Mouse (Mus musculus) embryo, embryonic 11 days (tissue): ENCODE measurements at regions not wholly inside any gene's neighbourhood (a gene's known extent, or its start where the extent isn't known, plus 50 kb on each side); places are given as distances from the start of the nearest gene placed in this dataset.
"Not testable (repeated sequence)": the region's sequence is repeated elsewhere in the genome, so short reads cannot be mapped to it uniquely, and the experiment has no call there.

ENCODE experiments used
- DNase-seq: peaks from one replicate; pipeline ENCODE4 v3.0.0-alpha.2; 2015

GRCm38 (mm10) chr8:19976461-19976860 is 73.3 kb downstream of the Gm31371 start:
- not testable (repeated sequence) for DNase-seq

- DNase-seq = peak; percentile 86
Observed at GRCm38 (mm10) chr8:19979536-19980345, 76.5 kb downstream of the Gm31371 start.

GRCm38 (mm10) chr8:19980346-19980726 is 77.1 kb downstream of the Gm31371 start:
- peak; percentile 32 for DNase-seq

GRCm38 (mm10) chr8:20008106-20008505 is 104.9 kb downstream of the Gm31371 start:
- DNase-seq = not testable (repeated sequence)

- peak; percentile 2 for DNase-seq
Observed at GRCm38 (mm10) chr8:20010947-20011346, 107.8 kb downstream of the Gm31371 start.

GRCm38 (mm10) chr8:20013278-20013677 is 110.1 kb downstream of the Gm31371 start:
- not testable (repeated sequence) for DNase-seq

- not testable (repeated sequence) for DNase-seq
Observed at GRCm38 (mm10) chr8:20014451-20015130, 111.4 kb downstream of the Gm31371 start.

GRCm38 (mm10) chr8:20015411-20016081 is 112.4 kb downstream of the Gm31371 start:
- DNase-seq = not testable (repeated sequence)

- not testable (repeated sequence) for DNase-seq
Observed at GRCm38 (mm10) chr8:20016082-20016840, 113.1 kb downstream of the Gm31371 start.

- DNase-seq = not testable (repeated sequence)
Observed at GRCm38 (mm10) chr8:20025521-20025920, 122.3 kb downstream of the Gm31371 start.

- DNase-seq = not testable (repeated sequence)
Observed at GRCm38 (mm10) chr8:20027956-20028355, 124.8 kb downstream of the Gm31371 start.

GRCm38 (mm10) chr8:20030131-20030530 is 126.9 kb downstream of the Gm31371 start:
- not testable (repeated sequence) for DNase-seq

- not testable (repeated sequence) for DNase-seq
Observed at GRCm38 (mm10) chr8:20057626-20058025, 154.4 kb downstream of the Gm31371 start.

- DNase-seq = not testable (repeated sequence)
Observed at GRCm38 (mm10) chr8:20098121-20098520, 194.9 kb downstream of the Gm31371 start.

GRCm38 (mm10) chr8:20100241-20100640 is 197.0 kb downstream of the Gm31371 start:
- DNase-seq = not testable (repeated sequence)

- not testable (repeated sequence) for DNase-seq
Observed at GRCm38 (mm10) chr8:20102374-20102773, 199.2 kb downstream of the Gm31371 start.

GRCm38 (mm10) chr8:20107154-20107553 is 204.0 kb downstream of the Gm31371 start:
- DNase-seq = not testable (repeated sequence)

- not testable (repeated sequence) for DNase-seq
Observed at GRCm38 (mm10) chr8:20116785-20117184, 213.6 kb downstream of the Gm31371 start.

GRCm38 (mm10) chr8:20119581-20119980 is 216.4 kb downstream of the Gm31371 start:
- DNase-seq = not testable (repeated sequence)

- not testable (repeated sequence) for DNase-seq
Observed at GRCm38 (mm10) chr8:20120186-20120585, 217.0 kb downstream of the Gm31371 start.

GRCm38 (mm10) chr8:20121391-20121909 is 218.3 kb downstream of the Gm31371 start:
- not testable (repeated sequence) for DNase-seq
